Mouse (Mus musculus) olfactory bulb, adult 2 months (tissue): ENCODE measurements around the gene Adck1.

ENCODE experiments used
- CTCF ChIP-seq: fragments of 200-500 bp; IDR thresholded peaks from 2 replicates; pipeline ENCODE4 v1.5.1; 2012; ENCODE audit warnings: low read depth, mild to moderate bottlenecking, low read length, moderate library complexity; ENCODE audit not compliant: insufficient read depth
- POLR2A ChIP-seq: fragments of 200-500 bp; IDR thresholded peaks from 2 replicates; pipeline ENCODE4 v1.6.1; 2012; ENCODE audit warnings: mild to moderate bottlenecking, low read depth, low read length, moderate library complexity; ENCODE audit not compliant: insufficient read depth

DNA sequence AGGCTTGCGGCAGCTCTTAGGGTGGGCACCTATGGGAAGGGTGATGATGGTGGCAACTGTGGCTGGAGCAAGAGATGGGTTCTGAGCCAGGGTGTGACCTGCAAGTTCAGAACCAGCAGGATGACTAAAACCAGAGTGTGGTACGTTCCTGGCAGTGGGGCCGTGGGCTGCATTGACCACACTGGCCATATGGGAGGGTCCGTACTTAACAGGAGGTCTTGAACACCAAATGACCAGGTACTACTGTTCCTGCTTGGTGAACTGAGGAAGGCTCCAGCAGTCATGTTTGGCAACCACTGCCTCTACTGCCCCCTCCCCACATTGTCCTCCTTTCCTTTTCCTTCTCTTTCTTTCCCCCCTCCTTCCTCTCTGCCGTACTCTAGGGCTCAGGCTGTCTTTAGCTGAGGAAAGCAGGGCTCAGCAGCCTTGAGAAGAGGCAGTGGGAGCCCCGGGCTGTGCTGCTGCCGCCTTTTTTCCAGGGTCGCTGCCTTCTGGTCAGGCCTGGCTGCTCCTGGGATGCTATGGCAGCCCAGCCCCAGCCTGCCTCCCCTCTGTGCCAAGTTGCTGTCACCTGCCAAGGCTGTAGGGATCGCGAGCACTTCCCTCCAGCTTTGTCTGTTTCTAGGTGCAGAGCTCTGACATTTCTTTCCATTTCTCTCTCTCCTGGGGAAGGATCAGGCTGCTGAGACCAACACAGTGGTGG, 103.4 kb downstream of the Adck1 start:
- no peak for TF ChIP-seq CTCF
- no peak for TF ChIP-seq POLR2A
